Comparison of ENCODE assay signal across 8 mouse cellular contexts in genomic region chrX:106171106-106171852, GRCm38 (mm10). TPM values are rescaled to one million over a fixed set of nuclear protein-coding genes. Genes with fewer than 3 reads are reported as not detected.
A peak's percentile ranks its signal among the peaks of the same experiment; 100 is the strongest.
DNase-seq lines count a peak whose midpoint lies in the region; ATAC-seq lines count a peak whose summit lies in the region.

No protein-coding gene starts in this region.

- peak; percentile 53 for DNase-seq in 3134 (ENCODE audit: extremely low read depth, insufficient read length, low spot score)
- DNase-seq in adrenal gland, postnatal 36 days = peak; percentile 70 to 74
- DNase-seq in heart, adult 8-10 months (ENCODE audit: low spot score) = peak; percentile 62
- peak; percentile 54 to 78 for DNase-seq in kidney, adult 8-10 months
- DNase-seq in spleen, postnatal 10 days (ENCODE audit: low spot score in 2 of 2) = peak; percentile 21 to 74

- H3K4me1 ChIP-seq in embryonic facial prominence, embryonic 13.5 days = no peaks in the 10 kb centered on the region
- no peaks in the 10 kb centered on the region for H3K4me1 ChIP-seq in limb, embryonic 13.5 days
- H3K4me1 ChIP-seq in midbrain, embryonic 16.5 days (ENCODE audit: control insufficient read depth, insufficient read depth, low read length) = no peaks in the 10 kb centered on the region

- H3K36me3 ChIP-seq in embryonic facial prominence, embryonic 13.5 days = no peaks in the 10 kb centered on the region
- H3K36me3 ChIP-seq in limb, embryonic 13.5 days = no peaks in the 10 kb centered on the region
- no peaks in the 10 kb centered on the region for H3K36me3 ChIP-seq in midbrain, embryonic 16.5 days (ENCODE audit: control insufficient read depth, insufficient read depth, low read length)

- ATAC-seq in embryonic facial prominence, embryonic 13.5 days (ENCODE audit: insufficient number of reproducible peaks, insufficient read depth, low FRiP score, low TSS enrichment, low read depth) = 0 out of 2 replicates have a peak, but pooled peaks have one; percentile 37
- peak; percentile 82 for ATAC-seq in limb, embryonic 13.5 days (ENCODE audit: low FRiP score, low read depth)
- ATAC-seq in midbrain, embryonic 16.5 days = peak; percentile 88

- H3K27me3 ChIP-seq in embryonic facial prominence, embryonic 13.5 days = no peaks in the 10 kb centered on the region
- no peaks in the 10 kb centered on the region for H3K27me3 ChIP-seq in limb, embryonic 13.5 days
- H3K27me3 ChIP-seq in midbrain, embryonic 16.5 days (ENCODE audit: control insufficient read depth, insufficient read depth, low read depth, low read length) = no peaks in the 10 kb centered on the region

- WGBS in embryonic facial prominence, embryonic 13.5 days = 34% methylated on average over 18 of the region's 18 CpGs
- 24% methylated on average over 18 of the region's 18 CpGs for WGBS in limb, embryonic 13.5 days
- 27% methylated on average over 18 of the region's 18 CpGs for WGBS in midbrain, embryonic 16.5 days

- H3K4me2 ChIP-seq in embryonic facial prominence, embryonic 13.5 days = peak overlapping the region; percentile 49
- peak overlapping the region; percentile 48 for H3K4me2 ChIP-seq in limb, embryonic 13.5 days (replicated peaks)
- peak overlapping the region; percentile 47 for H3K4me2 ChIP-seq in midbrain, embryonic 16.5 days (ENCODE audit: low read length)

- H3K9me3 ChIP-seq in embryonic facial prominence, embryonic 13.5 days = no peaks in the 10 kb centered on the region
- no peaks in the 10 kb centered on the region for H3K9me3 ChIP-seq in limb, embryonic 13.5 days
- no peaks in the 10 kb centered on the region for H3K9me3 ChIP-seq in midbrain, embryonic 16.5 days (replicated peaks; ENCODE audit: control insufficient read depth, low read length, poor library complexity, severe bottlenecking)

- H3K9ac ChIP-seq in embryonic facial prominence, embryonic 13.5 days = peak overlapping the region; percentile 49; the same call in 1 of the 2 replicates
- no peak overlapping the region for H3K9ac ChIP-seq in limb, embryonic 13.5 days
- peak overlapping the region; percentile 5; the same call in 1 of the 2 replicates for H3K9ac ChIP-seq in midbrain, embryonic 16.5 days (ENCODE audit: low read depth, low read length)

- peak overlapping the region; percentile 29 for H3K4me3 ChIP-seq in embryonic facial prominence, embryonic 13.5 days
- H3K4me3 ChIP-seq in limb, embryonic 13.5 days = peak overlapping the region; percentile 27
- H3K4me3 ChIP-seq in midbrain, embryonic 16.5 days (ENCODE audit: low read depth, low read length) = peak overlapping the region; percentile 31

- no peak overlapping the region for H3K27ac ChIP-seq in embryonic facial prominence, embryonic 13.5 days
- H3K27ac ChIP-seq in limb, embryonic 13.5 days = no peak overlapping the region
- no peak overlapping the region for H3K27ac ChIP-seq in midbrain, embryonic 16.5 days (ENCODE audit: low read length)

RNA-seq across cellular contexts. Expression of gene Pgk1, which starts 15.6 kb away (rescaled TPM):
- 100 to 1,000 TPM; 319 to 359 TPM for total RNA-seq in adrenal gland, postnatal 36 days (2021)
- polyA plus RNA-seq in embryonic facial prominence, embryonic 13.5 days (2015; fragmentation: Nextera tagmentation; extraction: Ambion mirVana) = 277 and 335 TPM in 2 replicates
- total RNA-seq in heart, adult 8-10 months (2022) = 100 to 1,000 TPM; 423 to 432 (median 428) TPM
- 351 and 362 TPM in 2 replicates for polyA plus RNA-seq in limb, embryonic 13.5 days (2015; fragmentation: Nextera tagmentation; extraction: Ambion mirVana)
- polyA plus RNA-seq in midbrain, embryonic 16.5 days (2015; fragmentation: Nextera tagmentation; extraction: Ambion mirVana) = 252 and 278 TPM in 2 replicates

RNA-seq across cellular contexts. Expression of gene Tlr13, which starts 28.3 kb away (rescaled TPM):
- 1 to 10 TPM; 2.0 to 2.2 TPM for total RNA-seq in adrenal gland, postnatal 36 days (2021)
- 0.37 and 0.70 TPM in 2 replicates for polyA plus RNA-seq in embryonic facial prominence, embryonic 13.5 days (2015; fragmentation: Nextera tagmentation; extraction: Ambion mirVana)
- 1 to 10 TPM; 1.1 to 2.2 (median 1.1) TPM for total RNA-seq in heart, adult 8-10 months (2022)
- 0.52 and 0.57 TPM in 2 replicates for polyA plus RNA-seq in limb, embryonic 13.5 days (2015; fragmentation: Nextera tagmentation; extraction: Ambion mirVana)
- polyA plus RNA-seq in midbrain, embryonic 16.5 days (2015; fragmentation: Nextera tagmentation; extraction: Ambion mirVana) = 0.19 and 0.24 TPM in 2 replicates

RNA-seq across cellular contexts. Expression of gene Taf9b, which starts 49.7 kb away (rescaled TPM):
- 10 to 100 TPM; 17.3 to 28.7 TPM for total RNA-seq in adrenal gland, postnatal 36 days (2021)
- 6.1 and 7.4 TPM in 2 replicates for polyA plus RNA-seq in embryonic facial prominence, embryonic 13.5 days (2015; fragmentation: Nextera tagmentation; extraction: Ambion mirVana)
- total RNA-seq in heart, adult 8-10 months (2022) = 10 to 100 TPM in 2 of 4 experiments, 1 to 10 TPM in 2; 7.0 to 12.5 (median 10.6) TPM
- polyA plus RNA-seq in limb, embryonic 13.5 days (2015; fragmentation: Nextera tagmentation; extraction: Ambion mirVana) = 8.4 and 9.3 TPM in 2 replicates
- 19.2 and 20.0 TPM in 2 replicates for polyA plus RNA-seq in midbrain, embryonic 16.5 days (2015; fragmentation: Nextera tagmentation; extraction: Ambion mirVana)

Comparison
In these comparisons a context has a peak if more than half of its experiments do, and no peak if none do; other contexts are left out.
1. ATAC-seq: peak in every context shown above with its lines; median percentile 88 in midbrain, embryonic 16.5 days; 82 in limb, embryonic 13.5 days; 37 in embryonic facial prominence, embryonic 13.5 days.